Mouse (Mus musculus): ENCODE measurements around the gene Cep41. TPM values are rescaled to one million over a fixed set of nuclear protein-coding genes. Genes with fewer than 3 reads are reported as not detected.
A peak's percentile ranks its signal among the peaks of the same experiment; 100 is the strongest.

Gene Cep41
- total and polyA plus RNA-seq, 2 experiments from 2014 or later, result 8.2 to 9.8 TPM

- Histone ChIP-seq H3K9me3 (ENCODE audit: low read length) (no peaks in the 10 kb centered on the region), H3K9ac (replicated peaks; ENCODE audit: low read length) (no peak overlapping the region), H3K27ac (no peak overlapping the region), H3K4me1 (ENCODE audit: insufficient read depth, low read length) (peaks cover 11% of the 10 kb centered on the region), H3K36me3 (ENCODE audit: insufficient read depth, low read length) (no peaks in the 10 kb centered on the region), H3K4me2 (ENCODE audit: low read depth, low read length) (no peak overlapping the region), H3K27me3 (ENCODE audit: insufficient read depth, low read length) (no peaks in the 10 kb centered on the region), H3K4me3 (ENCODE audit: low read length) (no peak overlapping the region)
- no peak for TF ChIP-seq CTCF (IDR thresholded peaks at IDR 0.05; ENCODE audit: low read depth)
- DNase-seq (ENCODE audit: low spot score), result no peak
- no peak for ATAC-seq
- WGBS, result 83% methylated on average over 4 of the region's 4 CpGs
Measured at GRCm38 (mm10) chr6:30698036-30698435, 4.5 kb upstream of the Cep41 start.

GRCm38 (mm10) chr6:30697464-30697863, 3.9 kb upstream of the Cep41 start:
- Histone ChIP-seq H3K9me3 (ENCODE audit: low read length) (no peaks in the 10 kb centered on the region), H3K27ac (no peak overlapping the region), H3K9ac (replicated peaks; ENCODE audit: low read length) (no peak overlapping the region), H3K36me3 (ENCODE audit: insufficient read depth, low read length) (no peaks in the 10 kb centered on the region), H3K4me2 (ENCODE audit: low read depth, low read length) (no peak overlapping the region), H3K4me1 (ENCODE audit: insufficient read depth, low read length) (peaks cover 15% of the 10 kb centered on the region), H3K27me3 (ENCODE audit: insufficient read depth, low read length) (no peaks in the 10 kb centered on the region), H3K4me3 (ENCODE audit: low read length) (no peak overlapping the region)
- WGBS, result 36% methylated on average over 5 of the region's 5 CpGs
- ATAC-seq, result no peak
- no peak for TF ChIP-seq CTCF (IDR thresholded peaks at IDR 0.05; ENCODE audit: low read depth)
- DNase-seq (ENCODE audit: low spot score), result no peak

- Histone ChIP-seq H3K27ac (no peak overlapping the region), H3K9me3 (ENCODE audit: low read length) (no peaks in the 10 kb centered on the region), H3K9ac (replicated peaks; ENCODE audit: low read length) (no peak overlapping the region), H3K4me2 (ENCODE audit: low read depth, low read length) (no peak overlapping the region), H3K36me3 (ENCODE audit: insufficient read depth, low read length) (no peaks in the 10 kb centered on the region), H3K4me3 (ENCODE audit: low read length) (no peak overlapping the region), H3K4me1 (ENCODE audit: insufficient read depth, low read length) (peaks cover 15% of the 10 kb centered on the region), H3K27me3 (ENCODE audit: insufficient read depth, low read length) (no peaks in the 10 kb centered on the region)
- 84% methylated on average over 8 of the region's 8 CpGs for WGBS
- ATAC-seq, result no peak
- TF ChIP-seq CTCF (IDR thresholded peaks at IDR 0.05; ENCODE audit: low read depth), result no peak
- no peak for DNase-seq (ENCODE audit: low spot score)
Measured at GRCm38 (mm10) chr6:30695124-30695523, 1.6 kb upstream of the Cep41 start.

GRCm38 (mm10) chr6:30694209-30694608, 660 bp upstream of the Cep41 start:
- 0 out of 2 replicates have a peak, but pooled peaks have one; percentile 9 for ATAC-seq
- Histone ChIP-seq H3K9ac (replicated peaks; ENCODE audit: low read length) (peak overlapping the region; percentile 58; the same call in 1 of the 2 replicates), H3K36me3 (ENCODE audit: insufficient read depth, low read length) (no peaks in the 10 kb centered on the region), H3K27ac (peak overlapping the region; percentile 93), H3K4me1 (ENCODE audit: insufficient read depth, low read length) (peaks cover 15% of the 10 kb centered on the region), H3K4me2 (ENCODE audit: low read depth, low read length) (peak overlapping the region; percentile 70), H3K9me3 (ENCODE audit: low read length) (no peaks in the 10 kb centered on the region), H3K27me3 (ENCODE audit: insufficient read depth, low read length) (no peaks in the 10 kb centered on the region), H3K4me3 (ENCODE audit: low read length) (peak overlapping the region; percentile 57)
- 17% methylated on average over 6 of the region's 6 CpGs for WGBS
- DNase-seq (ENCODE audit: low spot score), result peak; percentile 85
- TF ChIP-seq CTCF (IDR thresholded peaks at IDR 0.05; ENCODE audit: low read depth), result no peak

GRCm38 (mm10) chr6:30692826-30693225, 723 bp downstream of the Cep41 start:
- peak overlapping the region; percentile 93 for H3K27ac ChIP-seq
- no peak for ATAC-seq
- peaks cover 15% of the 10 kb centered on the region for H3K4me1 ChIP-seq (ENCODE audit: insufficient read depth, low read length)
- WGBS, result 66% methylated on average over 5 of the region's 5 CpGs
- H3K4me3 ChIP-seq (ENCODE audit: low read length), result peak overlapping the region; percentile 57
- H3K36me3 ChIP-seq (ENCODE audit: insufficient read depth, low read length), result no peaks in the 10 kb centered on the region
- H3K9ac ChIP-seq (replicated peaks; ENCODE audit: low read length), result peak overlapping the region; percentile 58
- no peak for DNase-seq (ENCODE audit: low spot score)
- no peaks in the 10 kb centered on the region for H3K27me3 ChIP-seq (ENCODE audit: insufficient read depth, low read length)
- no peaks in the 10 kb centered on the region for H3K9me3 ChIP-seq (ENCODE audit: low read length)
- no peak for TF ChIP-seq CTCF (IDR thresholded peaks at IDR 0.05; ENCODE audit: low read depth)
- peak overlapping the region; percentile 70 for H3K4me2 ChIP-seq (ENCODE audit: low read depth, low read length)

GRCm38 (mm10) chr6:30687198-30687597, 6.4 kb downstream of the Cep41 start:
- Histone ChIP-seq H3K4me2 (ENCODE audit: low read depth, low read length) (no peak overlapping the region), H3K9me3 (ENCODE audit: low read length) (no peaks in the 10 kb centered on the region), H3K4me1 (ENCODE audit: insufficient read depth, low read length) (no peaks in the 10 kb centered on the region), H3K27ac (no peak overlapping the region), H3K36me3 (ENCODE audit: insufficient read depth, low read length) (no peaks in the 10 kb centered on the region), H3K4me3 (ENCODE audit: low read length) (no peak overlapping the region), H3K9ac (replicated peaks; ENCODE audit: low read length) (no peak overlapping the region), H3K27me3 (ENCODE audit: insufficient read depth, low read length) (no peaks in the 10 kb centered on the region)
- TF ChIP-seq CTCF (IDR thresholded peaks at IDR 0.05; ENCODE audit: low read depth), result no peak
- ATAC-seq (no peak), DNase-seq (ENCODE audit: low spot score) (no peak)
- 93% methylated on average over 7 of the region's 7 CpGs for WGBS

GRCm38 (mm10) chr6:30684570-30684969, 9.0 kb downstream of the Cep41 start:
- Histone ChIP-seq H3K4me1 (ENCODE audit: insufficient read depth, low read length) (no peaks in the 10 kb centered on the region), H3K9ac (replicated peaks; ENCODE audit: low read length) (no peak overlapping the region), H3K9me3 (ENCODE audit: low read length) (no peaks in the 10 kb centered on the region), H3K36me3 (ENCODE audit: insufficient read depth, low read length) (no peaks in the 10 kb centered on the region), H3K4me3 (ENCODE audit: low read length) (no peak overlapping the region), H3K27ac (no peak overlapping the region), H3K4me2 (ENCODE audit: low read depth, low read length) (no peak overlapping the region), H3K27me3 (ENCODE audit: insufficient read depth, low read length) (no peaks in the 10 kb centered on the region)
- no peak for TF ChIP-seq CTCF (IDR thresholded peaks at IDR 0.05; ENCODE audit: low read depth)
- WGBS, result 90% methylated on average over 1 of the region's 1 CpGs
- no peak for DNase-seq (ENCODE audit: low spot score)
- ATAC-seq, result no peak
